Mouse (Mus musculus): ENCODE measurements at regions not wholly inside any gene's neighbourhood (a gene's known extent, or its start where the extent isn't known, plus 50 kb on each side); places are given as distances from the start of the nearest gene placed in this dataset.

DNA sequence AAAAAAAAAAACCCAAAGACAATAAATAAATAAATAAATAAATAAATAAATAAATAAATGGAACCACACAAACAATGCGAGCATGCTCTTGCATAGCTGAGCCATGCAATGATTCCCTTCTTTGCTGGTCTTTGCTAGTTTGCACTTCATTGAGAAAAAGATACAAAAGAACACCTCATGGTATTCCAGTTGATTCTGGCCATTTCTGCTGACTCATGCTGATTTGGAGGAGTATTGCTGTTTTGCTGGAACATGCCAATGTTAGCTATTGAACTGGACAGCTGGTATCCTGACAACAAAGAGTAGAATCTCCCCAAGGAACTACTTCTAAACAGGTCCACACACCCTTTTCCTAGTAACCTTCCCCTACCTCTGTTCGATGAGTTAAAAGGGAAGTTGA is 60.2 kb downstream of the Htr1a start:
- no peak for ATAC-seq (replicated peaks; ENCODE audit: poor library complexity, severe bottlenecking)

DNA sequence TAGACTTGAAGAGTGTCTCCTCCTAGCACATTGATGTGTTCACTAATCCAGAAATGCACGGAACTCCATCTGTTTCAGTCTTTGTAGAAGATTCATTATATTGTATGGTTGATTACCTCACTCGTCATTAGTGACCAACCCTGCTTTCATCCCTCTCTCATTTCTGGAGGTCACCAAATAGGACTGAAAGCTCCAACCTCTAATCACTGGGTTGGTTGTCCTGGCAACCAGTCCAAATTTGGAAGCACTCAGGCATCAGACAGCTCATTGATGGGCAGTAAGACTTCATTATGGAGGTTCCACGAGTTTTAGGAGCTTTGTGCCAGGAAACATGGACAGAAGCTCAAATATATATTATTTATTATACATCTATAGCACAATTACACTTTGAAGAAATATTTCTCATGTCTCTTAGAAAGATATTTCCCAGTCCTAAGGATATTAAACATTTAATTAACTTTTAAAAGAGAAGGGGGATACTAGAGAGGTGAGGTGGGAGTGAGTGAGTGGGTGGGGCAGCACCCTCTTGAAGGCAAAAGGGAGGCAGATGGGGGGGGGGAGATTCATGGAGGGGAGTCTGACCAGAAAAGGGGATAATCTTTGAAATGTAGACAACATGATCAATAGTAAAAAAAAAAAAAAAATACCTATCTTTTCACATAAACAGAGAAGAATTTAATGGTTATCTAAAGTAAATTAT is 94.7 kb downstream of the Htr1a start:
- ATAC-seq (replicated peaks; ENCODE audit: poor library complexity, severe bottlenecking): no peak

DNA sequence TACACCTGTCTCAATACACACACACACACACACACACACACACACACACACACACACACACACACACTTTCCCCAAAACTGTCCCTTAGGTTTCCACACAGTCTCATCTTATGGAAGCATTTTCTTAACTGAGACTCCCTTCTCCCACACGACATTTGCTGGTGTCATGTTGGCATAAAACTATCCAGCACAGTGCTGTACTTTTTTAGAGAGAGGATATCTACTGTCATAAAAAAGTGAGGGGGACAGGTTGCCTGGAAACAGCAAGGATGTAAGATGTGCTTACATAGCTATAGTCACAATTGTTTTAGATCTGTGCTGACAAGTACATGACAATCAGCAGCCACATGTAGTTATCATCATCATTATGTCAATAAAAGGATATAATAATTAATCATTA is 129.8 kb downstream of the Htr1a start:
- no peak for ATAC-seq (replicated peaks; ENCODE audit: poor library complexity, severe bottlenecking)

- peak; percentile 53; the same call in 1 of the 2 replicates for ATAC-seq (replicated peaks; ENCODE audit: poor library complexity, severe bottlenecking)
Measured at GRCm38 (mm10) chr13:105606450-105606849, 163.0 kb downstream of the Htr1a start.

DNA sequence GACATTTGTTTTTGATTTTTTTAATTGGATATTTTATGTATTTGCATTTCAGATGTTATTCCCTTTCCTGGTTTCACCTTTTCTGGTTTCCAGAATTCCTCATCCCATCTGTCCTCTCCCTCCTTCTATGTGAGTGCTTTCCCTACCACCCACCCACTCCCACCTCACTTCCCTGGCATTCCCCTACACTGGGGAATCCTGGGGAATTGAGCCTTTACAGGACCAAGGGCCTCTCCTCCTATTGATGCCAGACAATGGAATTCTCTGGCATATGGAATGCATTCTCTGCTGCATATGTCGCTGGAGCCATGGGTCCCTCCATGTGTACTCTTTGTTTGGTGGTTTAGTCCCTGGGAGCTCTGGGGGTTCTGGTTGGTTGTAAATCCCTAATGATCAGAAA is 175.9 kb downstream of the Htr1a start:
- ATAC-seq (replicated peaks; ENCODE audit: poor library complexity, severe bottlenecking): no peak

DNA sequence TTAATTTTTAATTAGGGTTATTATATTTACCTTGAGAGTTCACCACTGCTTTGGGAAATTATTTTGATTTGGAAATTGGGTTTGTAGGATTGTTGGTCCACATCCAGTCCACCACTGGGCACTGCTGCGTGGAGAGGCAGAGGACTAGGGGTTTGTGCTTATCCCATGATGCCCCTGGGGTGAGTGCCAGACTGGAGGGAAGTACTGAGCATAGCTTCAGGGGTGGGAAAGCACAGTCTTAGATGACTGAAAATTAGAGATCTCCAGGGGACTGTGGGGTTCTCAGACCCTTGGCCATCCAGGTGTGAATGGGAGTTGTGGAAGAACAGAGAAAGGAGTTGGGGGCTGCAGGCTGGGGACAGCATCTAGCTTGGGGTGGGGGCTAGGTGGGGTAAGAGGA is 177.4 kb downstream of the Htr1a start:
- no peak for ATAC-seq (replicated peaks; ENCODE audit: poor library complexity, severe bottlenecking)

DNA sequence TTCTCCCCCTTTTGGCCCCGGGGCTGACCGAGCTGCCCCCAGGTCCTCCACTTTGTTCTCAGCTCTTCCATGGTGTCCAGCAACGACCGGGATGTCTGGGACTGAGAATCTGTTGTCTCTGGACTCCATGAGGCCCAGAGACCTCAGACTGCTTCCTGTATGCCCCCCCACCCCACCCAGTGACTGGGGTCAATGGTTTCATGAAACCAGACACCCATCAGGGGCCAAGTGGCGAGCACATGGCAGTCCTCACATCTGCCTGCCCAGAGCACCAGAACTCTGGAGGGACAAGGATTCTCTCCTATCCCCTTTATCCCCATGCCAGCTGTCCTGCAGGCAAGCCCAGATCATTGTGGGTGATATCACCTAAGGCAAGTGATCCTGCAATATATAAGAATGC is 185.2 kb downstream of the Htr1a start:
- ATAC-seq (replicated peaks; ENCODE audit: poor library complexity, severe bottlenecking): no peak

- ATAC-seq (replicated peaks; ENCODE audit: poor library complexity, severe bottlenecking): no peak
Measured at GRCm38 (mm10) chr13:105648617-105649016, 205.2 kb downstream of the Htr1a start.

All from granulocyte monocyte progenitor cell, adult 5-6 weeks (primary cell).